13 mouse cellular contexts compared by ENCODE assay signal in the genomic region with DNA sequence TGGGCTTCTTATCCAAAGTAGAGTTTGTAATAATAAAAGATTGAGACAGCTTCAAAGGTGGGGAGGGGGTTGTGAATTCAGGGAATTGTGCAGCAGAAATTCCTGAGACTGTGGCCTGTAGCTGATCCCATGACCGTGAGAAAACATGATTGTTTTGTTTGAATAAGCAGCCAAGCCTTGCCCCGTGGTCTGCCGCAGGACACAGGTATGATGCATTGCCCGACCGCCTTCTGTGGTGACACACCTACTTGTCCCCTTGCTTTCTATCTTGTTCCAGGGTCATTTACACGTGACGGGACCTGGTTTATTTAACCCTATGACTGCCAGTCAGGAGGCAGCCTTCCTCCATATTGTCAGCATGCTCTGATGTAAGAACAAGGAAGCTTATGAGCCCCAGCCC.
"Had no signal": no experiment of that assay in that cellular context is flagged by ENCODE, and none has a peak within 500 bp of the region (broad histone marks: within the 10 kb centered on the region; RNA-seq: fewer than 3 reads in every experiment).

No protein-coding gene starts in this region.

- H3K27ac ChIP-seq: layer of hippocampus, adult 2 months; limb, embryonic 13.5 days; liver, embryonic 15.5 days; midbrain, embryonic 12.5 days had no signal

- H3K9ac ChIP-seq: limb, embryonic 13.5 days; liver, embryonic 15.5 days; lung, embryonic 14.5 days; midbrain, embryonic 12.5 days; neural tube, embryonic 15.5 days had no signal

- H3K9me3 ChIP-seq: limb, embryonic 13.5 days; liver, embryonic 15.5 days; midbrain, embryonic 12.5 days; neural tube, embryonic 15.5 days had no signal

- H3K4me3 ChIP-seq: layer of hippocampus, adult 2 months; limb, embryonic 13.5 days; liver, embryonic 15.5 days; midbrain, embryonic 12.5 days; neural tube, embryonic 15.5 days had no signal

- H3K4me2 ChIP-seq: limb, embryonic 13.5 days; liver, embryonic 11.5 days; liver, embryonic 15.5 days; lung, embryonic 14.5 days; midbrain, embryonic 12.5 days; neural tube, embryonic 15.5 days had no signal

- DNase-seq: kidney, adult 8-10 months; kidney, postnatal 36 days; lung, embryonic 14.5 days; right cerebral cortex, postnatal 4 days; spleen, adult 18-20 months; thymus, adult 2 months; thymus, postnatal 25 days had no signal

- H3K4me1 ChIP-seq: liver, embryonic 15.5 days; midbrain, embryonic 12.5 days had no signal

- H3K27me3 ChIP-seq: limb, embryonic 13.5 days; liver, embryonic 15.5 days; midbrain, embryonic 12.5 days; neural tube, embryonic 15.5 days had no signal
